Mouse (Mus musculus) heart, adult 18-20 months (tissue): ENCODE measurements at regions not wholly inside any gene's neighbourhood (a gene's known extent, or its start where the extent isn't known, plus 50 kb on each side); places are given as distances from the start of the nearest gene placed in this dataset.
A peak's percentile ranks its signal among the peaks of the same experiment; 100 is the strongest.

Experiments
- DNase-seq, 2 experiments: peaks; one replicate each; pipeline ENCODE4 v3.0.0; 2021 to 2022; ENCODE audit warnings: mixed read lengths in 1 of 2

- peak in 1 of 2 experiments; percentile 32 for DNase-seq
Observed at GRCm38 (mm10) chr13:58495390-58496073, 92.4 kb upstream of the Hnrnpk start.

- DNase-seq, result no peak
Observed at GRCm38 (mm10) chr13:58494726-58495125, 91.6 kb upstream of the Hnrnpk start.

- DNase-seq, result no peak
Observed at GRCm38 (mm10) chr13:58490829-58491228, 87.7 kb upstream of the Hnrnpk start.

- DNase-seq, result no peak
Observed at GRCm38 (mm10) chr13:58485011-58485410, 81.9 kb upstream of the Hnrnpk start.

GRCm38 (mm10) chr13:58482701-58483100 is 79.6 kb upstream of the Hnrnpk start:
- DNase-seq, result no peak

GRCm38 (mm10) chr13:58480928-58481598 is 77.9 kb upstream of the Hnrnpk start:
- DNase-seq, result no peak

- DNase-seq, result no peak
Observed at GRCm38 (mm10) chr13:58480388-58480927, 77.3 kb upstream of the Hnrnpk start.

GRCm38 (mm10) chr13:58478438-58478837 is 75.3 kb upstream of the Hnrnpk start:
- peak in 1 of 2 experiments; percentile 18 for DNase-seq

- no peak for DNase-seq
Observed at GRCm38 (mm10) chr13:58477253-58477652, 74.1 kb upstream of the Hnrnpk start.

GRCm38 (mm10) chr13:58476033-58476830 is 73.1 kb upstream of the Hnrnpk start:
- no peak for DNase-seq

- DNase-seq, result no peak
Observed at GRCm38 (mm10) chr13:58475495-58475894, 72.4 kb upstream of the Hnrnpk start.

GRCm38 (mm10) chr13:58472455-58472854 is 69.3 kb upstream of the Hnrnpk start:
- peak in 1 of 2 experiments; percentile 20 for DNase-seq

- DNase-seq, result no peak
Observed at GRCm38 (mm10) chr13:58471704-58472103, 68.6 kb upstream of the Hnrnpk start.

- peak in 1 of 2 experiments; percentile 45 for DNase-seq
Observed at GRCm38 (mm10) chr13:58469731-58470130, 66.6 kb upstream of the Hnrnpk start.

GRCm38 (mm10) chr13:58467097-58467642 is 64.0 kb upstream of the Hnrnpk start:
- no peak for DNase-seq

- DNase-seq, result no peak
Observed at GRCm38 (mm10) chr13:58465206-58466104, 62.3 kb upstream of the Hnrnpk start.
